Mouse (Mus musculus) MEL (cell line): ENCODE measurements around the gene Got1. TPM values are rescaled to one million over a fixed set of nuclear protein-coding genes. Genes with fewer than 3 reads are reported as not detected.

Experiments
- DNase-seq: peaks from one replicate; pipeline ENCODE4 v3.0.0; 2011; ENCODE audit warnings: low read depth, low spot score
- H3K27ac ChIP-seq: 2 replicates; pipeline ENCODE4 v1.5.1; 2012; ENCODE audit warnings: low read depth, mild to moderate bottlenecking, control low read depth, low read length, moderate library complexity; ENCODE audit not compliant: control insufficient read depth
- H3K27me3 ChIP-seq, 2 experiments: fragments of 150-350 bp in 1 of 2; sonication (generic) in 1 of 2; 2 replicates each; pipeline ENCODE4 v1.6.1; 2012; ENCODE audit warnings: low read length in 2 of 2, mild to moderate bottlenecking in 2 of 2, improper control_type of control experiment in 1 of 2, moderate library complexity in 1 of 2; ENCODE audit not compliant: insufficient read depth in 2 of 2, control insufficient read depth in 1 of 2
- H3K36me3 ChIP-seq, 2 experiments: 2 replicates each; pipeline ENCODE4 v1.6.1; 2012 to 2014; ENCODE audit warnings: low read length in 2 of 2, improper control_type of control experiment in 1 of 2, inconsistent platforms in 1 of 2, mild to moderate bottlenecking in 1 of 2; ENCODE audit not compliant: insufficient read depth in 2 of 2, control insufficient read depth in 1 of 2
- H3K4me1 ChIP-seq, 2 experiments: fragments of 150-350 bp in 1 of 2; sonication (generic) in 1 of 2; 2 replicates each; pipeline ENCODE4 v1.6.1; 2012; ENCODE audit warnings: low read length in 2 of 2, improper control_type of control experiment in 1 of 2, mild to moderate bottlenecking in 1 of 2; ENCODE audit not compliant: insufficient read depth in 2 of 2, control insufficient read depth in 1 of 2
- H3K4me3 ChIP-seq, 2 experiments: fragments of 150-350 bp in 1 of 2; sonication (generic) in 1 of 2; 2 replicates each; pipeline ENCODE4 v1.5.1; 2012; ENCODE audit warnings: low read depth in 2 of 2, low read length in 2 of 2, mild to moderate bottlenecking in 2 of 2, moderate library complexity in 2 of 2, control low read depth in 1 of 2, improper control_type of control experiment in 1 of 2; ENCODE audit not compliant: control insufficient read depth in 1 of 2, insufficient read depth in 1 of 2
- H3K79me2 ChIP-seq: 2 replicates; pipeline ENCODE4 v1.6.1; 2012; ENCODE audit warnings: mild to moderate bottlenecking, low read length, moderate library complexity; ENCODE audit not compliant: control insufficient read depth, poor library complexity, insufficient read depth
- H3K9ac ChIP-seq: 2 replicates; pipeline ENCODE4 v1.6.1; 2012; ENCODE audit warnings: low read depth, mild to moderate bottlenecking, control low read depth, low read length, moderate library complexity; ENCODE audit not compliant: control insufficient read depth, poor library complexity, severe bottlenecking
- H3K9me3 ChIP-seq: fragments of 150-350 bp; sonication (generic); replicated peaks from 2 replicates; pipeline ENCODE4 v1.6.1; 2012; ENCODE audit warnings: mild to moderate bottlenecking, low read length, improper control_type of control experiment, moderate library complexity; ENCODE audit not compliant: insufficient read depth
- CHD2 ChIP-seq: IDR thresholded peaks from 2 replicates; pipeline ENCODE4 v1.6.1; 2011; ENCODE audit warnings: low read length, improper control_type of control experiment
- CTCF ChIP-seq, 3 experiments: IDR thresholded peaks in 2 of 3; conservative IDR thresholded peaks in 1 of 3; 2 replicates each; pipeline ENCODE4 v1.5.1; 2011 to 2012; ENCODE audit warnings: low read length in 3 of 3, low read depth in 2 of 3, mild to moderate bottlenecking in 2 of 3, improper control_type of control experiment in 1 of 3, inconsistent platforms in 1 of 3, mixed read lengths in 1 of 3, moderate library complexity in 1 of 3; ENCODE audit not compliant: control insufficient read depth in 1 of 3, insufficient read depth in 1 of 3, poor library complexity in 1 of 3, severe bottlenecking in 1 of 3
- E2F4 ChIP-seq: IDR thresholded peaks from 2 replicates; pipeline ENCODE4 v1.6.1; 2011; ENCODE audit warnings: low read depth, low read length, improper control_type of control experiment, borderline replicate concordance
- ETS1 ChIP-seq: IDR thresholded peaks from 2 replicates; pipeline ENCODE4 v1.6.1; 2012; ENCODE audit warnings: low read depth, mild to moderate bottlenecking, inconsistent platforms, low read length, improper control_type of control experiment, moderate library complexity
- GATA1 ChIP-seq: IDR thresholded peaks from 2 replicates; pipeline ENCODE4 v1.6.1; 2011; ENCODE audit warnings: low read depth, low read length, improper control_type of control experiment
- HCFC1 ChIP-seq: IDR thresholded peaks from 2 replicates; pipeline ENCODE4 v1.6.1; 2012; ENCODE audit warnings: low read depth, mild to moderate bottlenecking, inconsistent platforms, low read length, improper control_type of control experiment, moderate library complexity
- MAFK ChIP-seq: IDR thresholded peaks from 2 replicates; pipeline ENCODE4 v1.6.1; 2011; ENCODE audit warnings: low read depth, mild to moderate bottlenecking, low read length, improper control_type of control experiment, borderline replicate concordance
- MEF2A ChIP-seq: IDR thresholded peaks from 2 replicates; pipeline ENCODE4 v1.6.1; 2014; ENCODE audit warnings: low read depth, mild to moderate bottlenecking, inconsistent platforms, low read length, improper control_type of control experiment; ENCODE audit not compliant: poor library complexity, insufficient replicate concordance, severe bottlenecking; ENCODE audit errors: extremely low read depth
- MXI1 ChIP-seq: IDR thresholded peaks from 2 replicates; pipeline ENCODE4 v1.6.1; 2011; ENCODE audit warnings: mild to moderate bottlenecking, low read depth, low read length, improper control_type of control experiment
- MYC ChIP-seq: IDR thresholded peaks from 2 replicates; pipeline ENCODE4 v1.6.1; 2011; ENCODE audit warnings: low read depth, mild to moderate bottlenecking, low read length, improper control_type of control experiment, moderate library complexity
- NELFE ChIP-seq: IDR thresholded peaks from 2 replicates; pipeline ENCODE4 v1.6.1; 2011; ENCODE audit warnings: low read depth, low read length, improper control_type of control experiment
- POLR2AphosphoS5 ChIP-seq: IDR thresholded peaks from 2 replicates; pipeline ENCODE4 v1.6.1; 2012; ENCODE audit warnings: low read depth, borderline replicate concordance, mild to moderate bottlenecking, inconsistent platforms, low read length, moderate library complexity, mixed read lengths
- RAD21 ChIP-seq: IDR thresholded peaks from 2 replicates; pipeline ENCODE4 v1.6.1; 2011; ENCODE audit warnings: mild to moderate bottlenecking, low read depth, low read length, improper control_type of control experiment
- RCOR1 ChIP-seq: IDR thresholded peaks from 2 replicates; pipeline ENCODE4 v1.6.1; 2012; ENCODE audit warnings: low read depth, mild to moderate bottlenecking, inconsistent platforms, low read length, improper control_type of control experiment
- SIN3A ChIP-seq: IDR thresholded peaks from 2 replicates; pipeline ENCODE4 v1.6.1; 2012; ENCODE audit warnings: low read length, improper control_type of control experiment, inconsistent platforms
- UBTF ChIP-seq: IDR thresholded peaks from 2 replicates; pipeline ENCODE4 v1.6.1; 2012; ENCODE audit warnings: low read depth, mild to moderate bottlenecking, inconsistent platforms, low read length, improper control_type of control experiment, moderate library complexity, borderline replicate concordance; ENCODE audit not compliant: insufficient read depth
- ZKSCAN1 ChIP-seq: IDR thresholded peaks from 2 replicates; pipeline ENCODE4 v1.6.1; 2012; ENCODE audit warnings: low read depth, mild to moderate bottlenecking, inconsistent platforms, low read length, improper control_type of control experiment, moderate library complexity
- polyA plus RNA-seq, 2 experiments: library from polyadenylated mRNA; stranded (reverse) in 1 of 2; unstranded in 1 of 2; fragments of >175 nt in 1 of 2; fragments of >200 nt in 1 of 2; gene quantifications; 2 replicates each; pipeline versions ENCODE4 v1.2.1 to v1.2.4; 2012; ENCODE audit warnings: low replicate concordance in 2 of 2, low read depth in 1 of 2; ENCODE audit not compliant: insufficient read length in 2 of 2, insufficient read depth in 1 of 2, missing spikeins in 1 of 2
- total RNA-seq: library from RNA; depleted of rRNA; stranded (reverse); fragments of 300-350 nt; gene quantifications from 2 replicates; pipeline ENCODE4 v1.2.3, GENCODE M21; 2012

Gene Got1
- total and polyA plus RNA-seq, 3 experiments: 60.4 to 213 (median 106) TPM

- no peaks in the 10 kb centered on the region for H3K79me2 ChIP-seq
- no peak overlapping the region for H3K9ac ChIP-seq
- no peaks in the 10 kb centered on the region for H3K4me1 ChIP-seq
- no peaks in the 10 kb centered on the region for H3K9me3 ChIP-seq
- no peak for DNase-seq
- H3K27ac ChIP-seq: no peak overlapping the region
- H3K4me3 ChIP-seq: no peak overlapping the region
- H3K36me3 ChIP-seq: no peaks in the 10 kb centered on the region
- TF ChIP-seq POLR2AphosphoS5: no peak
- no peak for TF ChIP-seq CHD2
- no peak for TF ChIP-seq ZKSCAN1
- TF ChIP-seq MYC: no peak
- no peak for TF ChIP-seq ETS1
- no peak for TF ChIP-seq CTCF (IDR thresholded peaks at IDR 0.05 in 2 of 3, conservative IDR thresholded peaks at IDR 0.05 in 1 of 3; ENCODE audit: control insufficient read depth in 1 of 3, insufficient read depth in 1 of 3, low read depth in 2 of 3, low read length in 3 of 3, poor library complexity in 1 of 3, severe bottlenecking in 1 of 3)
- TF ChIP-seq, all 39 proteins: peak for 0
- H3K27me3 ChIP-seq: peaks cover 8 to 15% of the 10 kb centered on the region in 2 experiments
Observed at GRCm38 (mm10) chr19:43462141-43462540, 62.3 kb downstream of the Got1 start.

GRCm38 (mm10) chr19:43460481-43460880 lies 63.9 kb downstream of the Got1 start:
- no peak overlapping the region for H3K27ac ChIP-seq
- H3K27me3 ChIP-seq: peaks cover 8 to 10% of the 10 kb centered on the region in 2 experiments
- no peaks in the 10 kb centered on the region for H3K79me2 ChIP-seq
- no peak overlapping the region for H3K9ac ChIP-seq
- no peaks in the 10 kb centered on the region for H3K9me3 ChIP-seq
- no peak overlapping the region for H3K4me3 ChIP-seq
- no peak for DNase-seq
- TF ChIP-seq SIN3A: no peak
- no peak for TF ChIP-seq RCOR1
- TF ChIP-seq NELFE: no peak
- no peak for TF ChIP-seq MAFK
- TF ChIP-seq HCFC1: no peak
- TF ChIP-seq GATA1: no peak
- no peak for TF ChIP-seq RAD21
- no peak for TF ChIP-seq UBTF
- TF ChIP-seq E2F4: no peak
- no peak for TF ChIP-seq MXI1
- no peak for TF ChIP-seq MEF2A
- TF ChIP-seq, all 39 proteins: peak for 0
- H3K36me3 ChIP-seq: no peaks in the 10 kb centered on the region
- H3K4me1 ChIP-seq: no peaks in the 10 kb centered on the region
